Mouse (Mus musculus): Measurements from ENCODE around the gene Gcn1l1.

The Gcn1l1 gene

DNA sequence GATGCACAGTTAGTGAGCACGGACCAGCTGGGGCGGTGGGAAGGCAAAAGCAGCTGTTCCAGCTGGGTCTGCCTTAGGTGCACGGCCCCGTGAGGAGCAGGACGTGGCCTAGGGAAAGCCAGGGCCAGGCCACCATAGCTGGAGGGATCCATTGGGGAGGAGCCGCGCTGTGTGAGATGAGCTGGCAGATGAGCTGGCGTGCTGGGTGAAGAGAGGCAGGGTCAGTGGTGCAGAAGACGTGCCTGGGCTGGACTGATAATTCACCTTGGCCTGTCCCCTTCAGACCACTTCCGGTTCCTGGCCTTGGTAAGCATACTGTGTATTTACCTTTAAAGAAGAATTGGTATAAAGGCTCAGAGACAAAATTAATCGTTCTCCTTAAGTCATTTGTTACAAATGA is 46.5 kb downstream of the Gcn1l1 start:
- DNase-seq (ENCODE audit: low spot score in 2 of 2): no peak

GRCm38 (mm10) chr5:115613332-115613731 is 48.3 kb downstream of the Gcn1l1 start:
- DNase-seq (ENCODE audit: low spot score in 2 of 2): no peak

DNA sequence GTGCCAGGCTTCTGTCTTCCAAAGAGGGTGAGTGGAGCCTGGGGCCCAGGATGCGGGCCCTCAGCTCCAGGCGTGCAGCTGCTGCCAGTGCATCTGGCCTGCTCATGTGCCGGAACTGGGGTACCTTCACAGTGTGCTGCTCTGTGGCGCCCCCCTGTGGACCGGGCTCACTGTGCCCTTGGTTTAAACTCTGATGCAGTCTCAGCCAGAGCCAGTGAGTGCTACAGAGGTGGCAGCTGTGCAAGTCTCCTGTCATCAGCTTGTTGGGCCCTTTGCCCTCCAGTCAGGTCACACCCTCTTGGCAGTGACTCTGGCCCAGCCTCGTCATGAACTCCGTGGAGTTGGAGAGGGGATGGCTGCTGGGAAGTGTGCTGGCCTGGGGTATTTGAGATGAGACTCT is 49.9 kb downstream of the Gcn1l1 start:
- peak; percentile 45 to 79 for DNase-seq (ENCODE audit: low spot score in 2 of 2)

- no peak for DNase-seq (ENCODE audit: low spot score in 2 of 2)
Measured at GRCm38 (mm10) chr5:115619690-115620089, 54.6 kb downstream of the Gcn1l1 start.

DNA sequence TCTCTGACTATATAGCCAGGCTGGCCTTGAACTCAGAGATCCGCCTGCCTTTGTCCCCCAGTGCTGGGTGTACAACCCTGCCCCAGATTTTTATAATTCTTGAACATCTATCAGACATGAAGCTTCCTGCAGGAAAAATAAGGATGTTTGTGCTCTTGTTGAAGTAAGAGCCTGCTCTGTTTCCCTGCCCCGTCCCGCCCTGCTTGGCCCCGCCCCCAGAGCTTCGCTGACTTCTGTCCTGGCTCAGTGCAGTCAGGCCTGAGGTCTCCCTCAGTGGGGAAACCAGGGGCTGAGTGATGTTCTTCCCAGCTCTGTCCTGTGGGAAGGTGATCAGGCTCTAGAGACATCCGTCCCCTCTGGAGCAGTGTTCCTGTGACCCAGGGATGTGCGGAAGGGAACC is 57.6 kb downstream of the Gcn1l1 start:
- DNase-seq (ENCODE audit: low spot score in 2 of 2): no peak

DNA sequence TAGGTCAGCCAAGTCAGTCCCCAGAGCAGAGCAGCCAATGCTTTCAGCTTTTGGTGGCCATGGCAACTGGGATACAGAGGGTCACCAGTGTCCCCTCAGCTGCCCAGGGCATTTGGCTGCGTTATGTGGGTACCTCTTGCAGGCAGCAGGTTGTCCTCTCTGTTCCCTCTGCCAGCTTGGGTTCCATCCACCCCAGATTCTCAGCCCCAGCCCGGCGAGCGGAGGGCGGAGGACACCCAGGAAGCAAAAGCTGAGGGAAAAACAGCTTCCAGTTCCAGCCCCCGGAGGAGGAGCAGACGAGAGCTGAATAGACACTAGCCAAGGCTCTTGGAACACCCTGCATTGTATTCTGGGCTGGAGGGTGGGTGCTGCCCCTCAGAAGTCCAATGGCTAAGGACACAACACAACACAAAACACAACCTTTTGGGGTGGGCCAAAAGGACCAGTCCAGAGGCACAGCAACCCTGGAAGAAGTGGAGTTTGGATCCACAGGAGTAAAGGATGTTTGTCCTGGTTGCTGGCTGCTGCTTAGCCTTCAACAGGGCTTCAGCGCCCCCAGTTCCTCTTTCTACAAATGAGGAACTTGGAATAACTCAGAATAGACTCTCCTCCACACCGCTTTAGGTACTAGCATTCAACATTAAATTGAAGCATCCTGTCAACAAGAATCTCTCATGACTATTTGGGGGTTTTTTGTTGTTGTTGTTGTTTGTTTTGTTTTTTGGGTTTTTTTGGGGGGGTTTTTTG is 58.8 kb downstream of the Gcn1l1 start:
- peak in 1 of 2 experiments; percentile 29 for DNase-seq (ENCODE audit: low spot score in 2 of 2)

DNA sequence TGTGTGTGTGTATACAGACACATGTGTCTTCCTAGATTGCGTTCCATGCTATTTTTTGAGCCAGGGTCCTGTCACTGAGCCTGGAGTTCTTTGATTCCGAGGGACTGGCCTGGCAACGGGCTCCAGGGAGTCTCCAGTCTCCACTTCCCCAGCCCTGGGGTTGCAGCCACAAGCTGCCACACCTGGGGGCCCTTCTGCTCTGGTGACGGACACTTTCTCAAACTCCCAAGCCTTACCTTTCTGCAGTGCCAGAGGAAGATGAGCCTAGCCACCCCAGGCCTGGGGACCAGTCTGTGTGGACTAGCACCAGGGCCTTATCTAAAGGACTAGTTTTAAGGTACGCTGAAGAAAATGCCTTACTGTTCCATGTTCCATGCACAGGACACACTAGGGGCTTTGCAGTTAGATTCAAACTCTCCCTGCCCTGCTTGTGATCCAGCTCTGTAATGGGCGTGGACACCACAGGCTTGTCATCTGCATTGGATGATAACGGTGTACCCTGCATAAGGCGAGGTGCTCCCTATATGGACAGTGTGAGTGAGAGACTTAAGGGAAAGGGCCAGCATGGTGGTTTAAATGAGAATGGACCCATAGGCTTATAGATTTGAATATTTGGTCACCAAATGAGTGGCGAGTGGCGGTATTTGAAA is 61.3 kb downstream of the Gcn1l1 start:
- DNase-seq (ENCODE audit: low spot score in 2 of 2): no peak

- DNase-seq (ENCODE audit: low spot score in 2 of 2): no peak
Measured at GRCm38 (mm10) chr5:115628083-115628482, 63.0 kb downstream of the Gcn1l1 start.

- DNase-seq (ENCODE audit: low spot score in 2 of 2): no peak
Measured at GRCm38 (mm10) chr5:115629672-115630071, 64.6 kb downstream of the Gcn1l1 start.

DNA sequence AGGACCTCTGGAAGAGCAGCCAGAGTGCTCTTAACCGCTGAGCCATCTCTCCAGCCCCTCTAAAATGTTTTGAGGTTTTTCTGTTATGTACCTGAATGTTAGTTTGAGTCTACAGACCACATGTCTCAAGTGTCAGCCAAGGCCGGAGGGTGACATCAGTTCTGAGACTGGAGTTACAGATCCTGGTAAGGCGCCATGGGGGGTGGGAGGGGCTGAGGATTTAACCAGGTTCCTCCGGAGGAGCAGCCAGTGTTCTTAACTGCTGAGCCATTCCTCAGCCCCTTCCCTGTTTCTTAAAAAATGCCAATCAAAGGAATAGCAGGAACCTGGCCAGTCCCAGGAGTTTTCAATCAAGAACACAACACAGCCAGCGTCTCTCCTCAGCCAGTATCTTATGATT is 65.2 kb downstream of the Gcn1l1 start:
- DNase-seq (ENCODE audit: low spot score in 2 of 2): no peak

DNA sequence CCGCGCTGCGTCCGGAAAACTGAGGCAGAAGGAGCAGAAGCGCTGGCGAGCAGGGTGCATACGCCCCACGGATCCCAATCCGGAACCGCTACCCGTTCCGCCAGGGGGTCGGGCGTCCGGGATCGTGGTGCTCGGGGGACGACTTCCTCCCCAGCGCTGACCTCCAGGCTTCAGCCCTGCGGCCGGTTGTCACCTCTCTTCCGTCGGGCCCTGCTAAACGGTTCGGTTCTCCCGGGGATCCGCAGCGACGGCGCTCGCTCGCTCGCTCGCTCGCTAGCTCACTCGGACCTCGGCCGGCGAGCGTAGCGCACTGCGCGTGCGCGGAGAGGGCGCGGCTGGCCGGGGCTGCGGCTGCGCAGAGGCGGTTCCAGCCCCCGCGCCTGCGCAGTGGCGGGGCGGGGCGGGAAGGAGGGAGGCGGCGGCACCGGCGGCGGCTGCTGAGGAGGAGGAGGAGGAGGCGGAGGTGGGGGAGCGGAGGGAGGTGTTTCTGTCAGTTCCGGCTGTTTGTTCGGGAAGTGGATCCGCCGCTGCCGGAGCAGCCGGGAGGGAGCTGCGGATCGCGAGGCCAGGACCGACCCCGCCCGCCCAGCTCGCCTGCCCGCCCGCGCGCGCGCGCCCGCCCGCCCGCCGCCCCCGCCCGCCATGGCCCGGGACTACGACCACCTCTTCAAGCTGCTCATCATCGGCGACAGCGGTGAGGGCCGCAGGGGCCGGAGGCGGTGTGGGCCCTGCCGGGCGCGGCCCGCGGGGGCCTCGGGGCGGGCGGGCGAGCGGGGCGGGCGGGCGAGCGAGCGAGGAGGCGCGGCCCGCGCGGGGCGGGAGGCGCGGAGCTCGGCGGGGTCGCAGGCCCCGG is 66.7 kb downstream of the Gcn1l1 start, which contains the start of gene Rab35:
Rab35 (plus strand) TSS at position 404 of the 853 bp plus-strand sequence.
- DNase-seq (ENCODE audit: low spot score in 2 of 2): peak; percentile 94

DNA sequence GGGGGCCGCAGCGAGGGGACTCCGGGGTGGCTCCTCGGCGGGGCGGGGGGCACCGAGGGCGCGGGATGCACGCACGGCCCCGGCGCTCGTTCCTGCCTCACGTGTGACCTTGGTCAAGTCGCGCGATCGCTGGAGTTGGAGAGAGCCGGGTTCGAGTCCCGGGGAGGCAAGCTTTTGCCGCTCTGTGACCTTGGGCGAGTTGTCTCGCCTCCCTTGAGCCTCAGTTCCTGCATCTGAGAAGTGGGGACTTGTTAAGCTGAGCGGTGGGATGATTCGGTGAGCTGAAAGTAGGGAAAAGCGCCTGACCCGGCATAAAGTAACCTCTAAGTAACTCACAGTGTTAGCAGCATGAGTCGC is 67.3 kb downstream of the Gcn1l1 start:
- no peak for DNase-seq (ENCODE audit: low spot score in 2 of 2)

GRCm38 (mm10) chr5:115633060-115633459 is 68.0 kb downstream of the Gcn1l1 start:
- DNase-seq (ENCODE audit: low spot score in 2 of 2): no peak

- DNase-seq (ENCODE audit: low spot score in 2 of 2): no peak
Measured at GRCm38 (mm10) chr5:115634046-115634445, 69.0 kb downstream of the Gcn1l1 start.

DNA sequence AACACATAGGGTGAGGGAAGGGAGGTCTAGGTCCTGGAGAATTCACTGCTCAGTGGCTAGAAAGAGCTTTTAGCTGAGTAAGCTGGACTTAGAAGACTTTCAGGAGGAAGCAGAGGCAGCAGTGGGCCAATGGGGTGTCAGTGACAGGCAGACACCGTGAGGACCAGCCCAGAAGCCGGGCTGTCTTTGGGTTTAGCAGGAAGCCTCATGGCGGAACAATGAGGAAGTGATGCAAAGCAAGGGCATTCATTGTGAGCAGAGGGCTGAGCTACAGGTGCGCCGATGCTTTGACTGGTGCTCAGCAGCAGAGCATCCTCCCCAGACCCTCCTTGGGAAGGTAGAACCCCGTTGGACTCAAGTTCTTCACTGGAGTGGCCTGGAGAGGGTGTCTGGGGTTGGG is 70.5 kb downstream of the Gcn1l1 start:
- DNase-seq (ENCODE audit: low spot score in 2 of 2): peak; percentile 22 to 44

GRCm38 (mm10) chr5:115644192-115644591 is 79.1 kb downstream of the Gcn1l1 start:
- DNase-seq (ENCODE audit: low spot score in 2 of 2): no peak

DNA sequence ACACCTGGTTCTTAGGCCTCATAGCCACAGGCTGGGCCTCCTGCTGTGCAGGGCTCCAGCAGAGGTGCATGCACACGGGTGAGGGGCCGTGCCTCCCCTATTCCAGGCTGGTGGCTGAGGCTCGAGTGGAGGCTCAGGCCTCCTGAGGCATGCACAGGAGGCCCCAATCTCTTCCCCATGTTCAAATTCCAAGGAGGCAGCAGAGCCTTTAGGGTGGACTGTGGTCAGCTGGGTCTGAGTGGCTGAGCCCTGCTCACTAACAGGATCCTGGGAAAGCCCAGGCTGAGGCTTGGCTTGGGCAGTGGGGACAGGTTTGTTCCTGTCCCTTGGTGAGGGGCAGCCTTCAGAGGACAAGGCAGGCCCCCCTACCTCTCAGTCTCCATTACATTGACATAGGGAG is 83.8 kb downstream of the Gcn1l1 start:
- DNase-seq (ENCODE audit: low spot score in 2 of 2): no peak

DNA sequence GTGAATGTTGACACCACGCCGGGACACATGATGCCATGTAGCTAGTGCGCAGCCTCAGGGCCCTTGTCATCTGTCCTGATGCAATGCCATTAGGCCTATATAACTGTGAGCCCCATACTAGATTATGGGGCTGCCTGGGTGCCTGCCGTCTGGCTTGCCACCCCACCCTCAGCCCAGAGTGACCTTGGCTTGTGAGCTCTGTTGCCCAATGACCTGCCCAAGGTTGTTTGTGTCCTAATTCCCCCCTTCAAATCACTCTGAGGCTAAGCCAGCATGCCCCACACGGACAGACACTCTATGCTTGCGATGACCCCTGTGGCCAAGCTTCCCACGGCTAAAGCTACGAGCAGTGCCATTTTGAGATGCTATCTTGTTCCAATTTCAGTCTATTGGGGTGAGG is 84.6 kb downstream of the Gcn1l1 start:
- no peak for DNase-seq (ENCODE audit: low spot score in 2 of 2)

DNA sequence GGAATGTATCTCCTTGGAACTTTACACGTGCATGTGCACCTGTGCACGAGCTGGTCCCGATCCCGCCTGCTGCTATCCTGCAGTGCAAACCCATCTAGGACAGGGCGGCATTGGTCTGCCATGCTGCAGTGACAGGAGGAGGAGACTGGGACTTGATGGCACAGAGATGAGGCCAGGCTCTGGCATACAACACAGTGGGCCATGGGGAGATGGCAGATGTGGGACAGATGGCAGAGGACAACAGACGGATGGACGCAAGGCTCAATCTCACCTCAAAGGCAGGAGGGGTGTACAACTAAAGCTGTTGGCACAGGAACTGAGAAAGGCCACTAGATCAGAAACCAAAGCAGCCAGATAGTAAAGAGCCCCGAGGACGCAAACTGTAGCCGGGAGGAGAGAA is 85.8 kb downstream of the Gcn1l1 start:
- DNase-seq (ENCODE audit: low spot score in 2 of 2): no peak

- no peak for DNase-seq (ENCODE audit: low spot score in 2 of 2)
Measured at GRCm38 (mm10) chr5:115651821-115652220, 86.8 kb downstream of the Gcn1l1 start.

DNA sequence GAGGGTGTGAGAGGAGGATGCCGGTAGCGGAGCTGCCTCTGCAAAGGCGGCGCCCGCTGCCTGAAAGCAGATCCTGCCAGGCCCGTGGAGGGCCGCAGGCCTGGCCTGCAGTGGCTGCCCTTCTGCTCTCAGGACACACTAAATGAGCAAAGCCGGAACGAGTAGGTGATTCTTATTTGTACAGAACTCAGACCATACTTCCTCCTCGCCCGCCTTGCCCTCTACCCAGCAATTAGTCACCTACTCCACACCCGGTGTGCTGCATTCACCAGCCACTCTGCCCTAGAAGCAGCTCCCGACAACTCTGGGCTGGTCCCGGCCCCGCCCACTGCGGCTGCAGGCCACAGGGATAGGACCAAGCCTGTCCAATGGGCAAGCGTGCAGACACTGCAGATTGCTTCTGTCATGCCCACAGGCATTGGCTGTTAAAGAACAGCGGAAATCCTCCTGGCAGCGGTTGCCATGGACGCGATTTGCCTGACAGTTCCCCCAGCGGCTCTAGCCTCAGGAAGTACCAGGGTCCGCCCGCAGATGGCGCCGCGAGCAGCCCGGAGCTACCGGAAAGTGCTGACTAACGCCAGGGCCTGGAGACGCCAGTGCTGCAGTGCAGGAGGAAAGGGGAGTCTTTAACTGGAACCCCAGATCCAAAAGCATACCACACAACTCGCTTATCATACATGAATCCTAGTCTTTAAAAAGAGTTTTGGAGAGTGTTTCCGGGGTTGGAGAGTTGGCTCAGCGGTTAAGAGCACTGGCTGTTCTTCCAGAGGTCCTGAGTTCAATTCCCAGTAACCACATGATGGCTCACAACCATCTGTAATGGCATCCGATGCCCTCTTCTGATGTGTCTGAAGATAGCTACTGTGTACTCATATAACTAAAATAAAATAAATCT is 87.9 kb downstream of the Gcn1l1 start:
- peak; percentile 100 for DNase-seq (ENCODE audit: low spot score in 2 of 2)

- no peak for DNase-seq (ENCODE audit: low spot score in 2 of 2)
Measured at GRCm38 (mm10) chr5:115653776-115654175, 88.7 kb downstream of the Gcn1l1 start.
